Mouse (Mus musculus): Measurements from ENCODE around the gene Steap3. TPM values are rescaled to one million over a fixed set of nuclear protein-coding genes. Genes with fewer than 3 reads are reported as not detected.

Gene Steap3
- polyA plus RNA-seq, 2 experiments = 38.8 to 39.1 TPM

DNA sequence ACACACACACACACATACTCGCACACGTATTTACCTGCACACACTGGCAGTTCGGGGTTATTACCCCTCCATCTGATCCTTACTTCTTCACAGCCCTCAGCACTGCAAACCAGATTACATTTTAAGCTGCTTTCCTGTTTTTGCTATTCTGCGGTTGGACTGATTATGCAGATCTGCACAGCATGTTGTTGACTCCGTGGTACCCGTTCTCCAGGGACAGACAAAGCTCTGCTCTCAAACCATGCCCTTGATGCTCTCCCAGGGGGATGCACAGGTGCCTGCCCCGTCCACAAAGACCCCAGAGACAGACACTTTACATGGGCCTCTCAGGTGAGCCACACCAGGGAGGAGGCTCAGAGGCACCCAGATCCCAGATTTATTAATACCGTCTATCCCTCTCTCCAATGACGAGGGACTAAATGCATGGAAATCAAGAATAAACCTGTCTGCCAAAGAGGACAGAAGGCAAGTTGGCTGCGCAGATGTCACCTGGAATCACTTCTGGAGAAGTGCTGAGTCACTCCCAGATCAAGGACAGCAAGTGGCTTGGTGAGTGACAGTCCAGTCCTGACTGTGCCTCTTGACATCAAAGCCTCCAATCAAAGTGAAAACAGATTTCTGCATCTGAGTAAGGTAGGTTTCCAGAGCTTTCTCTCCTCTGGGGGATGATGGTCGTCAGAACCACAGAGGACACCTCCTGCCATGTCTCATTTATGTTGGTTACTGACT, 63.8 kb downstream of the Steap3 start:
- Histone ChIP-seq H3K36me3 (replicated peaks; ENCODE audit: control insufficient read depth, insufficient read depth, low read depth) (no peaks in the 10 kb centered on the region), H3K4me1 (replicated peaks; ENCODE audit: control insufficient read depth in 2 of 2, insufficient read depth in 2 of 2, low read length in 1 of 2) (no peaks in the 10 kb centered on the region), H3K9me3 (ENCODE audit: control insufficient read depth, low read length) (no peaks in the 10 kb centered on the region), H3K4me2 (ENCODE audit: low read depth) (no peak overlapping the region), H3K9ac (replicated peaks) (no peak overlapping the region), H3K4me3 (ENCODE audit: insufficient read depth in 1 of 2, low read depth in 2 of 2, low read length in 2 of 2) (no peak overlapping the region), H3K27me3 (ENCODE audit: control insufficient read depth, insufficient read depth, low read length) (no peaks in the 10 kb centered on the region), H3K27ac (no peak overlapping the region)
- 57% methylated on average over 11 of the region's 11 CpGs for WGBS (ENCODE audit: insufficient replicate concordance)
- DNase-seq (ENCODE audit: low read depth in 3 of 3, low spot score in 3 of 3) (no peak), ATAC-seq (ENCODE audit: insufficient read depth) (no peak)
- TF ChIP-seq EP300 (IDR thresholded peaks at IDR 0.05; ENCODE audit: low read depth) = no peak
- TF ChIP-seq CTCF (IDR thresholded peaks at IDR 0.05; ENCODE audit: low read depth) = no peak

DNA sequence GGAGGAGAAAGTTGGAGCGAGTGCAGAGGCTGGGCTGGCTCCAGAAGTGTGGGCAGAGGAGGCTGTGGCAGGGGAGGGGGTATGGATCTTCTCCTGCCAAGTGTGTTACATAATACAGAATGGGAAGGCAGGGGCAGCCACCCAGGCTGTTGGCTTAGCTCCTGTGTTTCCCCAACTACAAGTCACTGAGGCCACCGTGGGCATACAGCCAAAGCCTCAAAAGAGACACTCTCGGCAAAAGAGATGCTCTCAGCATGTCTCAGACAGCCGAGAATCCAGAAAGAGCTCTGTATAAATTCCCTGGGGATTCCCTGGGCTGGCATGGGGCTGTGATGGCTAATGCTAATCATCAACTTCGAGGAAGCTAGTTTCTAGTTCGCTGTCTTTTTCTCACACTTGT, 64.9 kb downstream of the Steap3 start:
- WGBS (ENCODE audit: insufficient replicate concordance) = 61% methylated on average over 6 of the region's 6 CpGs
- no peak for DNase-seq (ENCODE audit: low read depth in 3 of 3, low spot score in 3 of 3)
- Histone ChIP-seq H3K4me2 (ENCODE audit: low read depth) (no peak overlapping the region), H3K27me3 (ENCODE audit: control insufficient read depth, insufficient read depth, low read length) (no peaks in the 10 kb centered on the region), H3K9me3 (ENCODE audit: control insufficient read depth, low read length) (no peaks in the 10 kb centered on the region), H3K4me1 (replicated peaks; ENCODE audit: control insufficient read depth in 2 of 2, insufficient read depth in 2 of 2, low read length in 1 of 2) (no peaks in the 10 kb centered on the region), H3K4me3 (ENCODE audit: insufficient read depth in 1 of 2, low read depth in 2 of 2, low read length in 2 of 2) (no peak overlapping the region), H3K36me3 (replicated peaks; ENCODE audit: control insufficient read depth, insufficient read depth, low read depth) (no peaks in the 10 kb centered on the region), H3K9ac (replicated peaks) (no peak overlapping the region), H3K27ac (no peak overlapping the region)
- no peak for TF ChIP-seq EP300 (IDR thresholded peaks at IDR 0.05; ENCODE audit: low read depth)
- no peak for TF ChIP-seq CTCF (IDR thresholded peaks at IDR 0.05; ENCODE audit: low read depth)
- no peak for ATAC-seq (ENCODE audit: insufficient read depth)

DNA sequence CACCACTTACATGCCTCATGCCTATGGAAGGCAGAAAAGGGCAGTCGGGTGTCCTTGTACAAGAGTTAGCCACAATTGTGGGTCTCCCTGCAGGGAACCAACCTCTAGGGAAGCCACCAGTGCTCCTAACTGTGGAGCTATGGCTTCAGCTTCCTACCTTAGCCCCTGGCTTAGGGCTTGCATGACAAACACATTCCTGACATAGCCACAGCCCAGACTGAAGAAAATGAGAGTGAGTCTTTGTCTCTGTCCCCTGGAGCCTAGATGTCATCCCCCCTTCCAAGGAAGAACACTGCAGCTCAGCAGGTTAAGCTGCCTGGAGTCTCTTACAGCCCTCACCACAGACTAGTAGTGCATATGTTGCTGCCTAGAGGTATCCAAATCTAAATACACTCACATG, 67.7 kb downstream of the Steap3 start:
- WGBS (ENCODE audit: insufficient replicate concordance) = 26% methylated on average over 1 of the region's 1 CpGs

DNA sequence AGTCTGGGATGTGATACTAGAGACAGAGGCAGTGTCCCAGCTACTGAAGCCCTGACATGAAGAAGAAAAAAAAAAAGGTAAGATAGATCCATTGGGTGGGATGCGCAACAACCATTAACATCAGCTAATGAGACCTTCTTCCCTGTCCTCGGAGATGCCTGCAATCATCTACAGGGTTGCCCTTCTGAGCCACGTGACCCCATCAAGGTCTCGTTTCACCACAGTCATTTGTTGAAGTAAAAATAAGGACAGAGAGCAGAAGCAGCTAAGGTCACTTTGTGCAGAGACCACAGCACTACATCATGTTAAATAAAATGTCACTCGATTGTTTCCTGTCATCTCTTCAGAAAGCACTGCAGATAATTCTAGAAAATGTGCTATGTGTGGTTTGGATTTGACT, 68.7 kb downstream of the Steap3 start:
- Histone ChIP-seq H3K9ac (replicated peaks) (no peak overlapping the region), H3K27ac (no peak overlapping the region), H3K27me3 (ENCODE audit: control insufficient read depth, insufficient read depth, low read length) (no peaks in the 10 kb centered on the region), H3K4me3 (ENCODE audit: insufficient read depth in 1 of 2, low read depth in 2 of 2, low read length in 2 of 2) (no peak overlapping the region), H3K9me3 (ENCODE audit: control insufficient read depth, low read length) (no peaks in the 10 kb centered on the region), H3K4me1 (replicated peaks; ENCODE audit: control insufficient read depth in 2 of 2, insufficient read depth in 2 of 2, low read length in 1 of 2) (no peaks in the 10 kb centered on the region), H3K4me2 (ENCODE audit: low read depth) (no peak overlapping the region), H3K36me3 (replicated peaks; ENCODE audit: control insufficient read depth, insufficient read depth, low read depth) (no peaks in the 10 kb centered on the region)
- no peak for ATAC-seq (ENCODE audit: insufficient read depth)
- no peak for DNase-seq (ENCODE audit: low read depth in 3 of 3, low spot score in 3 of 3)
- TF ChIP-seq EP300 (IDR thresholded peaks at IDR 0.05; ENCODE audit: low read depth) (no peak), CTCF (IDR thresholded peaks at IDR 0.05; ENCODE audit: low read depth) (no peak)
- WGBS (ENCODE audit: insufficient replicate concordance) = 54% methylated on average over 5 of the region's 5 CpGs

More for the DNA sequence above, 67.7 kb downstream of the Steap3 start:
- H3K4me1 ChIP-seq (replicated peaks; ENCODE audit: control insufficient read depth in 2 of 2, insufficient read depth in 2 of 2, low read length in 1 of 2) = no peaks in the 10 kb centered on the region
- no peak for TF ChIP-seq EP300 (IDR thresholded peaks at IDR 0.05; ENCODE audit: low read depth)
- TF ChIP-seq CTCF (IDR thresholded peaks at IDR 0.05; ENCODE audit: low read depth) = no peak
- H3K4me2 ChIP-seq (ENCODE audit: low read depth) = no peak overlapping the region
- no peak overlapping the region for H3K27ac ChIP-seq
- no peak overlapping the region for H3K4me3 ChIP-seq (ENCODE audit: insufficient read depth in 1 of 2, low read depth in 2 of 2, low read length in 2 of 2)
- H3K27me3 ChIP-seq (ENCODE audit: control insufficient read depth, insufficient read depth, low read length) = no peaks in the 10 kb centered on the region
- no peak for DNase-seq (ENCODE audit: low read depth in 3 of 3, low spot score in 3 of 3)
- H3K9ac ChIP-seq (replicated peaks) = no peak overlapping the region
- no peak for ATAC-seq (ENCODE audit: insufficient read depth)
- no peaks in the 10 kb centered on the region for H3K9me3 ChIP-seq (ENCODE audit: control insufficient read depth, low read length)
- no peaks in the 10 kb centered on the region for H3K36me3 ChIP-seq (replicated peaks; ENCODE audit: control insufficient read depth, insufficient read depth, low read depth)

DNA sequence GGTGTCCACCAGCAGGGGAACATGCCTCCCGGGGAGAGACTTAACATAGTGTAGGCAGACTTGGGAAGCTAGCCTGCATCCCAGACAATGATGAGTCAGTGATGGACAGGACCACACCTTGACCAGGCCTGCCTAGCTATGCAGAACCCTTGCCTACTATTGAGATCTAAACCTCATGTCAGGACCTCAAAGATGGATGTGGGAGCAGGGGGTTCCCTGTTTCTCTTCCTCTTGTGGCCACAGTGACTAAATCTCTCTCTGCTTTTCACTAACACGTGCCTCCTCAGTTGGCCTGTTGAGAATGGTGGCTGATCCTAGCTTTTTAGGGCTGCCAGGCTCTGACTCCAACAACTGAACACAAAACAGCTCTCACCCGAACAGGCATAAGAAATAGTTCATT, 70.0 kb downstream of the Steap3 start:
- no peak for ATAC-seq (ENCODE audit: insufficient read depth)
- Histone ChIP-seq H3K9ac (replicated peaks) (no peak overlapping the region), H3K4me3 (ENCODE audit: insufficient read depth in 1 of 2, low read depth in 2 of 2, low read length in 2 of 2) (no peak overlapping the region), H3K9me3 (ENCODE audit: control insufficient read depth, low read length) (no peaks in the 10 kb centered on the region), H3K27ac (no peak overlapping the region), H3K4me2 (ENCODE audit: low read depth) (no peak overlapping the region), H3K36me3 (replicated peaks; ENCODE audit: control insufficient read depth, insufficient read depth, low read depth) (no peaks in the 10 kb centered on the region), H3K4me1 (replicated peaks; ENCODE audit: control insufficient read depth in 2 of 2, insufficient read depth in 2 of 2, low read length in 1 of 2) (no peaks in the 10 kb centered on the region), H3K27me3 (ENCODE audit: control insufficient read depth, insufficient read depth, low read length) (no peaks in the 10 kb centered on the region)
- 42% methylated on average over 3 of the region's 3 CpGs for WGBS (ENCODE audit: insufficient replicate concordance)
- TF ChIP-seq EP300 (IDR thresholded peaks at IDR 0.05; ENCODE audit: low read depth) (no peak), CTCF (IDR thresholded peaks at IDR 0.05; ENCODE audit: low read depth) (no peak)
- no peak for DNase-seq (ENCODE audit: low read depth in 3 of 3, low spot score in 3 of 3)
